Mouse (Mus musculus) testis, adult 2 months (tissue): ENCODE measurements around the gene Crot.

Source experiments
- CTCF ChIP-seq: fragments of 200-500 bp; IDR thresholded peaks from 2 replicates; pipeline ENCODE4 v1.5.1; 2012; ENCODE audit warnings: low read depth, mild to moderate bottlenecking, inconsistent platforms, low read length, moderate library complexity; ENCODE audit not compliant: control insufficient read depth, insufficient read depth, insufficient replicate concordance
- POLR2A ChIP-seq: fragments of 200-500 bp; IDR thresholded peaks from 2 replicates; pipeline ENCODE4 v1.6.1; 2012; ENCODE audit warnings: low read depth, mild to moderate bottlenecking, inconsistent platforms, low read length, moderate library complexity; ENCODE audit not compliant: control insufficient read depth

GRCm38 (mm10) chr5:8997513-8997895 lies 380 bp upstream of the Crot start:
- TF ChIP-seq CTCF (no peak), POLR2A (no peak)
